Mouse (Mus musculus): ENCODE results near the gene Ctxn2. TPM values are rescaled to one million over a fixed set of nuclear protein-coding genes. Genes with fewer than 3 reads are reported as not detected.

The Ctxn2 gene
- polyA plus RNA-seq, 1 experiment from 2014 or later = not detected

Other genes starting within 250 kb of the Ctxn2 start
- gene Slc24a5, start 68.6 kb upstream of the Ctxn2 start, polyA plus RNA-seq (2016; fragmentation: Nextera tagmentation; extraction: Ambion mirVana) = 3.7 and 7.8 TPM in 2 replicates
- gene Myef2, start 13.0 kb upstream of the Ctxn2 start, polyA plus RNA-seq (2016; fragmentation: Nextera tagmentation; extraction: Ambion mirVana) = 155 and 158 TPM in 2 replicates
- not detected in 2 replicates for gene Slc12a1, start 15.8 kb downstream of the Ctxn2 start, polyA plus RNA-seq (2016; fragmentation: Nextera tagmentation; extraction: Ambion mirVana)
- 265 and 285 TPM in 2 replicates for gene Dut, start 110.5 kb downstream of the Ctxn2 start, polyA plus RNA-seq (2016; fragmentation: Nextera tagmentation; extraction: Ambion mirVana)